Mouse (Mus musculus): ENCODE results near the gene Slc17a5. TPM values are rescaled to one million over a fixed set of nuclear protein-coding genes. Genes with fewer than 3 reads are reported as not detected.
A peak's percentile ranks its signal among the peaks of the same experiment; 100 is the strongest.

Gene Slc17a5
- polyA plus RNA-seq, 1 experiment: 14.5 TPM

DNA sequence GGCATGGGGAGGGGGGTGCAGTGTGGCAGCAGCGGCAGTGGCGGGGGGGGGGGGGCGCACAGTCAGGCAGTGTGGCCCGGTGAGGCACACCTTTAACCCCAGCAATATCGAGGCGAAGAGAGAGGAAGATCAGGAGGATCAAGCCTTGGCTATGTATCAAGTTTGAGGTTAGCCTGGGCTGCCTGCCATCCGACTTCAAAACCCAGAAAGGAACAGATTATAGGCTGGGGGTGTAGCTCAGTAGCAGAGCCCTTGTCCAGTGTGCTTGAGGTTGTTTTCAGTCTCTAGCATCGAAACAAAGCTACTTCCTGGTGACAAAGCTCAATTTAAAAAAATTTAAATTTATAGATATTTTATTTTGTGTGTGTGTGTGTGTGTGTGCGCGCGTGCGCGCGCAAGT, 46.1 kb downstream of the Slc17a5 start:
- Histone ChIP-seq H3K27me3 (ENCODE audit: control insufficient read depth, insufficient read depth, low read length) (no peaks in the 10 kb centered on the region), H3K36me3 (ENCODE audit: control insufficient read depth, insufficient read depth, low read length) (no peaks in the 10 kb centered on the region; the same call in none of the 2 replicates), H3K4me1 (ENCODE audit: control insufficient read depth, insufficient read depth, insufficient read length, low read length) (no peaks in the 10 kb centered on the region), H3K4me3 (ENCODE audit: low read depth, low read length) (no peak overlapping the region), H3K27ac (ENCODE audit: insufficient read depth, low read depth, low read length) (no peak overlapping the region)
- 95% methylated on average over 14 of the region's 14 CpGs for WGBS
- TF ChIP-seq POLR2A (IDR thresholded peaks at IDR 0.05; ENCODE audit: low read depth, low read length): no peak
- no peak for TF ChIP-seq CTCF (IDR thresholded peaks at IDR 0.05; ENCODE audit: extremely low read depth, insufficient read length, insufficient replicate concordance, low read depth, low read length)

DNA sequence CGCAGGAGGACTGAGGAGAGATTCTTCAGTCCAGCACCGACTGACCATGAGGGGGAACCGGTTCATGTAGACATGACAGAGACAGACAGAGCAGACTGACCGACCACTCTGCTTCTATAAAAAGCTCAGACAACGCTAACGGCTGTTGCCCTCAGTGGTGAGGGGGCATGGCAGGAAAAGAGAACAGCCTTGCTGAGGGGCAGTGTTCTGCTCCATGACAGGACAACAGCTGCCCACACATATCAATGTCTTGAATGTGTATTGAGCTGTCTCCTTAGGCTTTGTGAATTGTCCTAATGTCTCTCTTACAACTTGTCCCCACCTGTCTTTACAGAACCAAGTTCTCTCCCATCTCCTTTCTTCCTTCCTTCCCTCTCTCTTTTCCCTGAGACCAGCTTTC, 49.4 kb downstream of the Slc17a5 start:
- WGBS: 70% methylated on average over 6 of the region's 6 CpGs
- H3K4me1 ChIP-seq (ENCODE audit: control insufficient read depth, insufficient read depth, insufficient read length, low read length): 0 out of 2 replicates have a peak, but pooled peaks cover 3% of the 10 kb centered on the region
- no peak overlapping the region for H3K4me3 ChIP-seq (ENCODE audit: low read depth, low read length)
- H3K27me3 ChIP-seq (ENCODE audit: control insufficient read depth, insufficient read depth, low read length): no peaks in the 10 kb centered on the region
- TF ChIP-seq POLR2A (IDR thresholded peaks at IDR 0.05; ENCODE audit: low read depth, low read length) (no peak), CTCF (IDR thresholded peaks at IDR 0.05; ENCODE audit: extremely low read depth, insufficient read length, insufficient replicate concordance, low read depth, low read length) (no peak)
- H3K27ac ChIP-seq (ENCODE audit: insufficient read depth, low read depth, low read length): no peak overlapping the region
- no peaks in the 10 kb centered on the region; the same call in none of the 2 replicates for H3K36me3 ChIP-seq (ENCODE audit: control insufficient read depth, insufficient read depth, low read length)

GRCm38 (mm10) chr9:78537154-78537873, 50.5 kb downstream of the Slc17a5 start:
- peaks cover 5% of the 10 kb centered on the region; the same call in 1 of the 2 replicates for H3K4me1 ChIP-seq (ENCODE audit: control insufficient read depth, insufficient read depth, insufficient read length, low read length)
- no peaks in the 10 kb centered on the region; the same call in none of the 2 replicates for H3K36me3 ChIP-seq (ENCODE audit: control insufficient read depth, insufficient read depth, low read length)
- H3K27ac ChIP-seq (ENCODE audit: insufficient read depth, low read depth, low read length): no peak overlapping the region
- no peaks in the 10 kb centered on the region for H3K27me3 ChIP-seq (ENCODE audit: control insufficient read depth, insufficient read depth, low read length)
- TF ChIP-seq POLR2A (IDR thresholded peaks at IDR 0.05; ENCODE audit: low read depth, low read length): no peak
- no peak for TF ChIP-seq CTCF (IDR thresholded peaks at IDR 0.05; ENCODE audit: extremely low read depth, insufficient read length, insufficient replicate concordance, low read depth, low read length)
- WGBS: 93% methylated on average over 9 of the region's 9 CpGs
- no peak overlapping the region for H3K4me3 ChIP-seq (ENCODE audit: low read depth, low read length)

DNA sequence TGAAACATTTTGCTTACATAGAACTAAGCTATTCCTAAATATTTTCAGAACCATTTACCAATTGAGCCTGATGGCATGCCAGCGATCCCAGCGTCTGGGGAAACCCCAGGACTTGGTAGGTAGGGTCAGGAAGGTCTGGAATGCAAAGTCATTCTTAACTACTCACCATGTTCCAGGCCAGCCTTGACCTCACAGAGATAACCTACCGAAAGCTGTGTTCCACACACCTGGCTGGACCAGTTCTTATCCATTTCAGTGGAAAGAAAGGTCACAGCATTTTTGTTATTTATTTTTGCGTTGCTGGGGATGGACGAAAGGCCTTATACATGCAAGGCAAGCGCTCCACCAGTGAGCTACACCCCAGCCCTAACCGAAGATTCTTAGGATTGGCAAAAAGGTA, 53.2 kb downstream of the Slc17a5 start:
- no peak for TF ChIP-seq POLR2A (IDR thresholded peaks at IDR 0.05; ENCODE audit: low read depth, low read length)
- no peak for TF ChIP-seq CTCF (IDR thresholded peaks at IDR 0.05; ENCODE audit: extremely low read depth, insufficient read length, insufficient replicate concordance, low read depth, low read length)
- H3K27me3 ChIP-seq (ENCODE audit: control insufficient read depth, insufficient read depth, low read length): no peaks in the 10 kb centered on the region
- no peak overlapping the region for H3K27ac ChIP-seq (ENCODE audit: insufficient read depth, low read depth, low read length)
- H3K4me1 ChIP-seq (ENCODE audit: control insufficient read depth, insufficient read depth, insufficient read length, low read length): peaks cover 14% of the 10 kb centered on the region; the same call in 1 of the 2 replicates
- H3K4me3 ChIP-seq (ENCODE audit: low read depth, low read length): no peak overlapping the region
- 85% methylated on average over 7 of the region's 7 CpGs for WGBS
- H3K36me3 ChIP-seq (ENCODE audit: control insufficient read depth, insufficient read depth, low read length): no peaks in the 10 kb centered on the region

GRCm38 (mm10) chr9:78533296-78533935, 54.4 kb downstream of the Slc17a5 start:
- TF ChIP-seq CTCF (IDR thresholded peaks at IDR 0.05; ENCODE audit: extremely low read depth, insufficient read length, insufficient replicate concordance, low read depth, low read length) (no peak), POLR2A (IDR thresholded peaks at IDR 0.05; ENCODE audit: low read depth, low read length) (no peak)
- Histone ChIP-seq H3K4me1 (ENCODE audit: control insufficient read depth, insufficient read depth, insufficient read length, low read length) (peaks cover 14% of the 10 kb centered on the region; the same call in 1 of the 2 replicates), H3K27ac (ENCODE audit: insufficient read depth, low read depth, low read length) (peak overlapping the region; percentile 81), H3K4me3 (ENCODE audit: low read depth, low read length) (peak overlapping the region; percentile 6; the same call in 1 of the 2 replicates), H3K36me3 (ENCODE audit: control insufficient read depth, insufficient read depth, low read length) (no peaks in the 10 kb centered on the region), H3K27me3 (ENCODE audit: control insufficient read depth, insufficient read depth, low read length) (no peaks in the 10 kb centered on the region)
- 19% methylated on average over 18 of the region's 18 CpGs for WGBS

GRCm38 (mm10) chr9:78532341-78532819, 55.5 kb downstream of the Slc17a5 start:
- Histone ChIP-seq H3K36me3 (ENCODE audit: control insufficient read depth, insufficient read depth, low read length) (no peaks in the 10 kb centered on the region), H3K27ac (ENCODE audit: insufficient read depth, low read depth, low read length) (peak overlapping the region; percentile 100), H3K4me1 (ENCODE audit: control insufficient read depth, insufficient read depth, insufficient read length, low read length) (peaks cover 14% of the 10 kb centered on the region; the same call in 1 of the 2 replicates), H3K4me3 (ENCODE audit: low read depth, low read length) (peak overlapping the region; percentile 19; the same call in 1 of the 2 replicates), H3K27me3 (ENCODE audit: control insufficient read depth, insufficient read depth, low read length) (no peaks in the 10 kb centered on the region)
- 15% methylated on average over 9 of the region's 9 CpGs for WGBS
- TF ChIP-seq CTCF (IDR thresholded peaks at IDR 0.05; ENCODE audit: extremely low read depth, insufficient read length, insufficient replicate concordance, low read depth, low read length) (no peak), POLR2A (IDR thresholded peaks at IDR 0.05; ENCODE audit: low read depth, low read length) (no peak)

GRCm38 (mm10) chr9:78531816-78532215, 56.0 kb downstream of the Slc17a5 start:
- peaks cover 14% of the 10 kb centered on the region; the same call in 1 of the 2 replicates for H3K4me1 ChIP-seq (ENCODE audit: control insufficient read depth, insufficient read depth, insufficient read length, low read length)
- TF ChIP-seq CTCF (IDR thresholded peaks at IDR 0.05; ENCODE audit: extremely low read depth, insufficient read length, insufficient replicate concordance, low read depth, low read length): no peak
- TF ChIP-seq POLR2A (IDR thresholded peaks at IDR 0.05; ENCODE audit: low read depth, low read length): no peak
- H3K36me3 ChIP-seq (ENCODE audit: control insufficient read depth, insufficient read depth, low read length): no peaks in the 10 kb centered on the region
- no peak overlapping the region for H3K4me3 ChIP-seq (ENCODE audit: low read depth, low read length)
- 9% methylated on average over 5 of the region's 5 CpGs for WGBS
- H3K27ac ChIP-seq (ENCODE audit: insufficient read depth, low read depth, low read length): peak overlapping the region; percentile 100
- no peaks in the 10 kb centered on the region for H3K27me3 ChIP-seq (ENCODE audit: control insufficient read depth, insufficient read depth, low read length)

All from small intestine, adult 2 months (tissue).